Mouse (Mus musculus): ENCODE measurements around the gene B230217C12Rik. TPM values are rescaled to one million over a fixed set of nuclear protein-coding genes. Genes with fewer than 3 reads are reported as not detected.

B230217C12Rik gene
- polyA plus RNA-seq, 1 experiment = 1.8 TPM

GRCm38 (mm10) chr11:97808621-97809234 lies 31.9 kb upstream of the B230217C12Rik start:
- no peak for DNase-seq (ENCODE audit: low read depth in 1 of 2, low spot score in 2 of 2)
- peaks cover 32% of the 10 kb centered on the region; the same call in 1 of the 2 replicates for H3K4me1 ChIP-seq (ENCODE audit: control insufficient read depth, insufficient read depth, insufficient read length)
- H3K4me3 ChIP-seq (ENCODE audit: extremely low read depth, insufficient read depth, insufficient read length) = no peak overlapping the region
- 70% methylated on average over 5 of the region's 5 CpGs for WGBS
- peaks cover 12% of the 10 kb centered on the region for H3K36me3 ChIP-seq (ENCODE audit: control insufficient read depth, insufficient read depth, low read length)
- no peaks in the 10 kb centered on the region for H3K27me3 ChIP-seq (ENCODE audit: control insufficient read depth, insufficient read depth, low read length)
- TF ChIP-seq POLR2A (IDR thresholded peaks at IDR 0.05; ENCODE audit: low read depth, low read length) = no peak
- no peak for TF ChIP-seq CTCF (IDR thresholded peaks at IDR 0.05; ENCODE audit: extremely low read depth, insufficient read depth, insufficient read length, insufficient replicate concordance)
- H3K27ac ChIP-seq (ENCODE audit: insufficient read depth, low read length) = peak overlapping the region; percentile 21; the same call in 1 of the 2 replicates

GRCm38 (mm10) chr11:97809235-97810121 lies 31.1 kb upstream of the B230217C12Rik start:
- peak overlapping the region; percentile 21; the same call in 1 of the 2 replicates for H3K27ac ChIP-seq (ENCODE audit: insufficient read depth, low read length)
- DNase-seq (ENCODE audit: low read depth in 1 of 2, low spot score in 2 of 2) = no peak
- WGBS = 59% methylated on average over 7 of the region's 7 CpGs

GRCm38 (mm10) chr11:97810356-97810755 lies 30.2 kb upstream of the B230217C12Rik start:
- TF ChIP-seq POLR2A (IDR thresholded peaks at IDR 0.05; ENCODE audit: low read depth, low read length) (no peak), CTCF (IDR thresholded peaks at IDR 0.05; ENCODE audit: extremely low read depth, insufficient read depth, insufficient read length, insufficient replicate concordance) (no peak)
- DNase-seq (ENCODE audit: low read depth in 1 of 2, low spot score in 2 of 2) = peak in 1 of 2 experiments; percentile 41
- H3K4me1 ChIP-seq (ENCODE audit: control insufficient read depth, insufficient read depth, insufficient read length) = peaks cover 29% of the 10 kb centered on the region; the same call in 1 of the 2 replicates
- 50% methylated on average over 7 of the region's 7 CpGs for WGBS
- peak overlapping the region; percentile 30; the same call in 1 of the 2 replicates for H3K27ac ChIP-seq (ENCODE audit: insufficient read depth, low read length)
- H3K4me3 ChIP-seq (ENCODE audit: extremely low read depth, insufficient read depth, insufficient read length) = no peak overlapping the region
- no peaks in the 10 kb centered on the region for H3K27me3 ChIP-seq (ENCODE audit: control insufficient read depth, insufficient read depth, low read length)
- H3K36me3 ChIP-seq (ENCODE audit: control insufficient read depth, insufficient read depth, low read length) = peaks cover 16% of the 10 kb centered on the region

More at GRCm38 (mm10) chr11:97809235-97810121, 31.1 kb upstream of the B230217C12Rik start:
- Histone ChIP-seq H3K36me3 (ENCODE audit: control insufficient read depth, insufficient read depth, low read length) (peaks cover 13% of the 10 kb centered on the region), H3K4me3 (ENCODE audit: extremely low read depth, insufficient read depth, insufficient read length) (no peak overlapping the region), H3K27me3 (ENCODE audit: control insufficient read depth, insufficient read depth, low read length) (no peaks in the 10 kb centered on the region), H3K4me1 (ENCODE audit: control insufficient read depth, insufficient read depth, insufficient read length) (peaks cover 31% of the 10 kb centered on the region; the same call in 1 of the 2 replicates)
- TF ChIP-seq POLR2A (IDR thresholded peaks at IDR 0.05; ENCODE audit: low read depth, low read length) (no peak), CTCF (IDR thresholded peaks at IDR 0.05; ENCODE audit: extremely low read depth, insufficient read depth, insufficient read length, insufficient replicate concordance) (no peak)

- no peak overlapping the region for H3K27ac ChIP-seq (ENCODE audit: insufficient read depth, low read length)
Measured at GRCm38 (mm10) chr11:97810970-97811369, 29.6 kb upstream of the B230217C12Rik start.

GRCm38 (mm10) chr11:97811569-97812362 lies 28.8 kb upstream of the B230217C12Rik start:
- H3K36me3 ChIP-seq (ENCODE audit: control insufficient read depth, insufficient read depth, low read length) = peaks cover 28% of the 10 kb centered on the region
- no peaks in the 10 kb centered on the region for H3K27me3 ChIP-seq (ENCODE audit: control insufficient read depth, insufficient read depth, low read length)
- peaks cover 21% of the 10 kb centered on the region; the same call in 1 of the 2 replicates for H3K4me1 ChIP-seq (ENCODE audit: control insufficient read depth, insufficient read depth, insufficient read length)
- 79% methylated on average over 13 of the region's 13 CpGs for WGBS
- no peak for DNase-seq (ENCODE audit: low read depth in 1 of 2, low spot score in 2 of 2)
- no peak overlapping the region for H3K27ac ChIP-seq (ENCODE audit: insufficient read depth, low read length)
- no peak for TF ChIP-seq CTCF (IDR thresholded peaks at IDR 0.05; ENCODE audit: extremely low read depth, insufficient read depth, insufficient read length, insufficient replicate concordance)
- no peak for TF ChIP-seq POLR2A (IDR thresholded peaks at IDR 0.05; ENCODE audit: low read depth, low read length)
- no peak overlapping the region for H3K4me3 ChIP-seq (ENCODE audit: extremely low read depth, insufficient read depth, insufficient read length)

More at GRCm38 (mm10) chr11:97810970-97811369, 29.6 kb upstream of the B230217C12Rik start:
- peaks cover 21% of the 10 kb centered on the region for H3K36me3 ChIP-seq (ENCODE audit: control insufficient read depth, insufficient read depth, low read length)
- H3K4me1 ChIP-seq (ENCODE audit: control insufficient read depth, insufficient read depth, insufficient read length) = peaks cover 27% of the 10 kb centered on the region; the same call in 1 of the 2 replicates
- no peaks in the 10 kb centered on the region for H3K27me3 ChIP-seq (ENCODE audit: control insufficient read depth, insufficient read depth, low read length)
- TF ChIP-seq POLR2A (IDR thresholded peaks at IDR 0.05; ENCODE audit: low read depth, low read length) (no peak), CTCF (IDR thresholded peaks at IDR 0.05; ENCODE audit: extremely low read depth, insufficient read depth, insufficient read length, insufficient replicate concordance) (no peak)
- WGBS = 64% methylated on average over 3 of the region's 3 CpGs
- DNase-seq (ENCODE audit: low read depth in 1 of 2, low spot score in 2 of 2) = no peak
- H3K4me3 ChIP-seq (ENCODE audit: extremely low read depth, insufficient read depth, insufficient read length) = no peak overlapping the region

GRCm38 (mm10) chr11:97812491-97812921 lies 28.1 kb upstream of the B230217C12Rik start:
- Histone ChIP-seq H3K27me3 (ENCODE audit: control insufficient read depth, insufficient read depth, low read length) (no peaks in the 10 kb centered on the region), H3K27ac (ENCODE audit: insufficient read depth, low read length) (no peak overlapping the region), H3K4me3 (ENCODE audit: extremely low read depth, insufficient read depth, insufficient read length) (no peak overlapping the region), H3K4me1 (ENCODE audit: control insufficient read depth, insufficient read depth, insufficient read length) (peaks cover 19% of the 10 kb centered on the region; the same call in 1 of the 2 replicates), H3K36me3 (ENCODE audit: control insufficient read depth, insufficient read depth, low read length) (peaks cover 30% of the 10 kb centered on the region)
- TF ChIP-seq CTCF (IDR thresholded peaks at IDR 0.05; ENCODE audit: extremely low read depth, insufficient read depth, insufficient read length, insufficient replicate concordance) (no peak), POLR2A (IDR thresholded peaks at IDR 0.05; ENCODE audit: low read depth, low read length) (no peak)
- WGBS = 85% methylated on average over 3 of the region's 3 CpGs
- no peak for DNase-seq (ENCODE audit: low read depth in 1 of 2, low spot score in 2 of 2)
